Mouse (Mus musculus): ENCODE results near the gene Cxcl10. TPM values are rescaled to one million over a fixed set of nuclear protein-coding genes. Genes with fewer than 3 reads are reported as not detected.

The Cxcl10 gene
- total RNA-seq (2014; rRNA removed) (1.5 and 2.8 TPM in 2 replicates), polyA plus RNA-seq (2012; rRNA removed) (6.7 and 13.2 TPM in 2 replicates)

- Histone ChIP-seq H3K4me3 (ENCODE audit: insufficient read depth, low read depth, low read length) (no peak within 1 kb of the TSS; the same call in 1 of the 2 replicates), H3K27me3 (ENCODE audit: control insufficient read depth, insufficient read depth, low read length) (no peaks in the 10 kb centered on the region), H3K27ac (replicated peaks; ENCODE audit: insufficient read depth, low read depth, low read length) (peak within 1 kb of the TSS; percentile 83), H3K79me2 (ENCODE audit: control insufficient read depth, insufficient read depth, low read length) (no peaks in the 10 kb centered on the region), H3K4me1 (ENCODE audit: control insufficient read depth, insufficient read depth, low read length) (peaks cover 14% of the 10 kb centered on the region), H3K9ac (ENCODE audit: low read depth, low read length) (no peak within 1 kb of the TSS), H3K36me3 (ENCODE audit: control insufficient read depth, insufficient read depth, low read length) (no peaks in the 10 kb centered on the region)
- TF ChIP-seq CTCF (IDR thresholded peaks at IDR 0.05; ENCODE audit: low read depth, low read length) (no peak), POLR2A (IDR thresholded peaks at IDR 0.05; ENCODE audit: extremely low read depth, insufficient read depth, low read length) (no peak)
- DNase-seq (ENCODE audit: extremely low read depth, low read depth, low spot score): peak; percentile 94
- under 1% methylated on average over 14 of the region's 14 CpGs for WGBS
Observed at GRCm38 (mm10) chr5:92348794-92349413, at the start of gene Cxcl10. TSS of gene Cxcl10 (minus strand) at chr5:92348889.

- no peaks in the 10 kb centered on the region for H3K4me1 ChIP-seq (ENCODE audit: control insufficient read depth, insufficient read depth, low read length)
- DNase-seq (ENCODE audit: extremely low read depth, low read depth, low spot score): peak; percentile 64
- H3K36me3 ChIP-seq (ENCODE audit: control insufficient read depth, insufficient read depth, low read length): no peaks in the 10 kb centered on the region
- H3K27ac ChIP-seq (replicated peaks; ENCODE audit: insufficient read depth, low read depth, low read length): no peak overlapping the region
- 21% methylated on average over 5 of the region's 5 CpGs for WGBS
- no peaks in the 10 kb centered on the region for H3K27me3 ChIP-seq (ENCODE audit: control insufficient read depth, insufficient read depth, low read length)
- TF ChIP-seq POLR2A (IDR thresholded peaks at IDR 0.05; ENCODE audit: extremely low read depth, insufficient read depth, low read length) (no peak), CTCF (IDR thresholded peaks at IDR 0.05; ENCODE audit: low read depth, low read length) (peak; percentile 84)
- no peaks in the 10 kb centered on the region for H3K79me2 ChIP-seq (ENCODE audit: control insufficient read depth, insufficient read depth, low read length)
- H3K9ac ChIP-seq (ENCODE audit: low read depth, low read length): no peak overlapping the region
- H3K4me3 ChIP-seq (ENCODE audit: insufficient read depth, low read depth, low read length): no peak overlapping the region
Observed at GRCm38 (mm10) chr5:92398153-92398552, 49.5 kb upstream of the Cxcl10 start.

GRCm38 (mm10) chr5:92396476-92396875 lies 47.8 kb upstream of the Cxcl10 start:
- TF ChIP-seq POLR2A (IDR thresholded peaks at IDR 0.05; ENCODE audit: extremely low read depth, insufficient read depth, low read length): no peak
- TF ChIP-seq CTCF (IDR thresholded peaks at IDR 0.05; ENCODE audit: low read depth, low read length): no peak
- DNase-seq (ENCODE audit: extremely low read depth, low read depth, low spot score): no peak

GRCm38 (mm10) chr5:92395764-92396163 lies 47.1 kb upstream of the Cxcl10 start:
- Histone ChIP-seq H3K79me2 (ENCODE audit: control insufficient read depth, insufficient read depth, low read length) (no peaks in the 10 kb centered on the region), H3K4me3 (ENCODE audit: insufficient read depth, low read depth, low read length) (no peak overlapping the region), H3K4me1 (ENCODE audit: control insufficient read depth, insufficient read depth, low read length) (no peaks in the 10 kb centered on the region), H3K36me3 (ENCODE audit: control insufficient read depth, insufficient read depth, low read length) (no peaks in the 10 kb centered on the region), H3K9ac (ENCODE audit: low read depth, low read length) (no peak overlapping the region), H3K27me3 (ENCODE audit: control insufficient read depth, insufficient read depth, low read length) (0 out of 2 replicates have a peak, but pooled peaks cover 3% of the 10 kb centered on the region), H3K27ac (replicated peaks; ENCODE audit: insufficient read depth, low read depth, low read length) (no peak overlapping the region)
- TF ChIP-seq CTCF (IDR thresholded peaks at IDR 0.05; ENCODE audit: low read depth, low read length): no peak
- no peak for TF ChIP-seq POLR2A (IDR thresholded peaks at IDR 0.05; ENCODE audit: extremely low read depth, insufficient read depth, low read length)
- no peak for DNase-seq (ENCODE audit: extremely low read depth, low read depth, low spot score)
- 83% methylated on average over 3 of the region's 3 CpGs for WGBS

More at GRCm38 (mm10) chr5:92396476-92396875, 47.8 kb upstream of the Cxcl10 start:
- H3K4me1 ChIP-seq (ENCODE audit: control insufficient read depth, insufficient read depth, low read length): no peaks in the 10 kb centered on the region
- no peak overlapping the region for H3K9ac ChIP-seq (ENCODE audit: low read depth, low read length)
- 75% methylated on average over 6 of the region's 6 CpGs for WGBS
- H3K36me3 ChIP-seq (ENCODE audit: control insufficient read depth, insufficient read depth, low read length): no peaks in the 10 kb centered on the region
- H3K4me3 ChIP-seq (ENCODE audit: insufficient read depth, low read depth, low read length): no peak overlapping the region
- H3K27ac ChIP-seq (replicated peaks; ENCODE audit: insufficient read depth, low read depth, low read length): no peak overlapping the region
- 0 out of 2 replicates have a peak, but pooled peaks cover 3% of the 10 kb centered on the region for H3K27me3 ChIP-seq (ENCODE audit: control insufficient read depth, insufficient read depth, low read length)
- H3K79me2 ChIP-seq (ENCODE audit: control insufficient read depth, insufficient read depth, low read length): no peaks in the 10 kb centered on the region

GRCm38 (mm10) chr5:92393863-92394262 lies 45.2 kb upstream of the Cxcl10 start:
- TF ChIP-seq POLR2A (IDR thresholded peaks at IDR 0.05; ENCODE audit: extremely low read depth, insufficient read depth, low read length): no peak
- no peak for TF ChIP-seq CTCF (IDR thresholded peaks at IDR 0.05; ENCODE audit: low read depth, low read length)
- Histone ChIP-seq H3K27ac (replicated peaks; ENCODE audit: insufficient read depth, low read depth, low read length) (no peak overlapping the region), H3K9ac (ENCODE audit: low read depth, low read length) (no peak overlapping the region), H3K27me3 (ENCODE audit: control insufficient read depth, insufficient read depth, low read length) (0 out of 2 replicates have a peak, but pooled peaks cover 3% of the 10 kb centered on the region), H3K4me3 (ENCODE audit: insufficient read depth, low read depth, low read length) (no peak overlapping the region), H3K36me3 (ENCODE audit: control insufficient read depth, insufficient read depth, low read length) (no peaks in the 10 kb centered on the region), H3K79me2 (ENCODE audit: control insufficient read depth, insufficient read depth, low read length) (no peaks in the 10 kb centered on the region), H3K4me1 (ENCODE audit: control insufficient read depth, insufficient read depth, low read length) (no peaks in the 10 kb centered on the region)
- DNase-seq (ENCODE audit: extremely low read depth, low read depth, low spot score): no peak
- WGBS: 76% methylated on average over 10 of the region's 10 CpGs

DNA sequence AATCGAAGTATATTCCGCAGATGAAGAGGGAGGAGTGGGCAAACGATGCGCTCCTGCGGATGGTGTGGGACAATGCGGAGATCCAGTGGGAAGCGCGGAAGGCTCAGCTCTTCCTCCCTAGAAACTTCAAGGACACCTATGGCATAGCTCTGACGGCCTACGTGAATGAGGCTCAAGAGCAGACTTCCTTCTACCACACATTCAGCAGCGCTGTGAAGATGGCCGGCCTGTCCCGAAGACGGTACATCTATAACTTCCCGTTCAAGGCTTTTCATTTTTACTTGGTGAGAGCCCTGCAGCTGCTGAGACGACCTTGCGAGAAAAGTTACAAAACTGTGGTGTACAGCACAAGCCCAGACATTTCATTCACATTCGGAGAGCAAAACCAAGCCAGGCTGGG lies 43.9 kb upstream of the Cxcl10 start:
- TF ChIP-seq POLR2A (IDR thresholded peaks at IDR 0.05; ENCODE audit: extremely low read depth, insufficient read depth, low read length) (no peak), CTCF (IDR thresholded peaks at IDR 0.05; ENCODE audit: low read depth, low read length) (no peak)
- Histone ChIP-seq H3K4me1 (ENCODE audit: control insufficient read depth, insufficient read depth, low read length) (no peaks in the 10 kb centered on the region), H3K36me3 (ENCODE audit: control insufficient read depth, insufficient read depth, low read length) (no peaks in the 10 kb centered on the region), H3K27me3 (ENCODE audit: control insufficient read depth, insufficient read depth, low read length) (0 out of 2 replicates have a peak, but pooled peaks cover 3% of the 10 kb centered on the region), H3K79me2 (ENCODE audit: control insufficient read depth, insufficient read depth, low read length) (no peaks in the 10 kb centered on the region), H3K9ac (ENCODE audit: low read depth, low read length) (no peak overlapping the region), H3K27ac (replicated peaks; ENCODE audit: insufficient read depth, low read depth, low read length) (no peak overlapping the region), H3K4me3 (ENCODE audit: insufficient read depth, low read depth, low read length) (no peak overlapping the region)
- no peak for DNase-seq (ENCODE audit: extremely low read depth, low read depth, low spot score)
- WGBS: 52% methylated on average over 18 of the region's 18 CpGs
